Mouse (Mus musculus) E14TG2a.4 (cell line): Measurements from ENCODE around the gene Brwd3.

Experiments used
- H3K27me3 ChIP-seq: 2 replicates; pipeline ENCODE4 v1.6.1; 2014; ENCODE audit warnings: low read length, control low read depth; ENCODE audit not compliant: insufficient read depth
- H3K36me3 ChIP-seq: 2 replicates; pipeline ENCODE4 v1.6.1; 2014; ENCODE audit warnings: low read length, control low read depth; ENCODE audit not compliant: insufficient read depth
- H3K4me1 ChIP-seq: replicated peaks from 2 replicates; pipeline ENCODE4 v1.6.1; 2014; ENCODE audit warnings: low read depth, low read length, control low read depth
- H3K4me3 ChIP-seq: replicated peaks from 2 replicates; pipeline ENCODE4 v1.5.1; 2014; ENCODE audit warnings: mild to moderate bottlenecking, low read length
- H3K9me3 ChIP-seq: 2 replicates; pipeline ENCODE4 v1.6.1; 2014; ENCODE audit warnings: low read length, control low read depth
- CTCF ChIP-seq: conservative IDR thresholded peaks from 2 replicates; pipeline ENCODE4 v1.5.1; 2014; ENCODE audit warnings: low read length
- NANOG ChIP-seq: IDR thresholded peaks from 2 replicates; pipeline ENCODE4 v1.6.1; 2014; ENCODE audit warnings: borderline replicate concordance, low read length, mixed read lengths
- POU5F1 ChIP-seq: IDR thresholded peaks from 2 replicates; pipeline ENCODE4 v1.6.1; 2014; ENCODE audit warnings: low read length, borderline replicate concordance

Brwd3 gene

GRCm38 (mm10) chrX:108834090-108834774, at the start of gene Brwd3:
Brwd3 (minus strand) TSS chrX:108834372.
- H3K4me1 ChIP-seq: no peaks in the 10 kb centered on the region
- H3K4me3 ChIP-seq: peak within 1 kb of the TSS; percentile 81
- H3K9me3 ChIP-seq: no peaks in the 10 kb centered on the region
- H3K36me3 ChIP-seq: no peaks in the 10 kb centered on the region
- TF ChIP-seq NANOG: no peak
- TF ChIP-seq POU5F1: no peak
- no peak for TF ChIP-seq CTCF
- no peaks in the 10 kb centered on the region for H3K27me3 ChIP-seq

- Histone ChIP-seq H3K9me3 (no peaks in the 10 kb centered on the region), H3K36me3 (no peaks in the 10 kb centered on the region), H3K27me3 (no peaks in the 10 kb centered on the region), H3K4me3 (no peak overlapping the region), H3K4me1 (no peaks in the 10 kb centered on the region)
- TF ChIP-seq NANOG (no peak), POU5F1 (no peak), CTCF (no peak)
Measured at GRCm38 (mm10) chrX:108862632-108863031, 28.5 kb upstream of the Brwd3 start.

GRCm38 (mm10) chrX:108842705-108843104, 8.5 kb upstream of the Brwd3 start:
- no peaks in the 10 kb centered on the region for H3K4me1 ChIP-seq
- H3K27me3 ChIP-seq: no peaks in the 10 kb centered on the region
- TF ChIP-seq NANOG: no peak
- no peak for TF ChIP-seq POU5F1
- TF ChIP-seq CTCF: no peak
- no peak overlapping the region for H3K4me3 ChIP-seq
- H3K36me3 ChIP-seq: no peaks in the 10 kb centered on the region
- H3K9me3 ChIP-seq: no peaks in the 10 kb centered on the region

GRCm38 (mm10) chrX:108836416-108836815, 2.2 kb upstream of the Brwd3 start:
- H3K36me3 ChIP-seq: no peaks in the 10 kb centered on the region
- H3K9me3 ChIP-seq: no peaks in the 10 kb centered on the region
- no peaks in the 10 kb centered on the region for H3K4me1 ChIP-seq
- no peaks in the 10 kb centered on the region for H3K27me3 ChIP-seq
- TF ChIP-seq NANOG (no peak), CTCF (no peak), POU5F1 (no peak)
- H3K4me3 ChIP-seq: no peak overlapping the region

GRCm38 (mm10) chrX:108835233-108835632, 1.1 kb upstream of the Brwd3 start:
- TF ChIP-seq NANOG: no peak
- no peak for TF ChIP-seq POU5F1
- no peak for TF ChIP-seq CTCF
- Histone ChIP-seq H3K27me3 (no peaks in the 10 kb centered on the region), H3K4me3 (peak overlapping the region; percentile 69), H3K4me1 (no peaks in the 10 kb centered on the region), H3K9me3 (no peaks in the 10 kb centered on the region), H3K36me3 (no peaks in the 10 kb centered on the region)

GRCm38 (mm10) chrX:108833381-108834020, 671 bp downstream of the Brwd3 start:
- H3K9me3 ChIP-seq: no peaks in the 10 kb centered on the region
- no peaks in the 10 kb centered on the region for H3K36me3 ChIP-seq
- TF ChIP-seq CTCF: no peak
- TF ChIP-seq NANOG: no peak
- no peak for TF ChIP-seq POU5F1
- H3K4me3 ChIP-seq: peak overlapping the region; percentile 81
- H3K27me3 ChIP-seq: no peaks in the 10 kb centered on the region
- no peaks in the 10 kb centered on the region for H3K4me1 ChIP-seq

GRCm38 (mm10) chrX:108832674-108833189, 1.4 kb downstream of the Brwd3 start:
- TF ChIP-seq CTCF (no peak), POU5F1 (no peak), NANOG (no peak)
- no peaks in the 10 kb centered on the region for H3K9me3 ChIP-seq
- H3K4me3 ChIP-seq: peak overlapping the region; percentile 81
- no peaks in the 10 kb centered on the region for H3K36me3 ChIP-seq
- no peaks in the 10 kb centered on the region for H3K27me3 ChIP-seq
- no peaks in the 10 kb centered on the region for H3K4me1 ChIP-seq

GRCm38 (mm10) chrX:108831231-108831630, 2.9 kb downstream of the Brwd3 start:
- H3K4me1 ChIP-seq: no peaks in the 10 kb centered on the region
- TF ChIP-seq CTCF (no peak), NANOG (no peak), POU5F1 (no peak)
- H3K27me3 ChIP-seq: no peaks in the 10 kb centered on the region
- H3K9me3 ChIP-seq: no peaks in the 10 kb centered on the region
- H3K4me3 ChIP-seq: no peak overlapping the region
- no peaks in the 10 kb centered on the region for H3K36me3 ChIP-seq
